Mouse (Mus musculus) kidney, postnatal 36 days (tissue): ENCODE measurements around the gene Vmn1r118.
"Not testable (repeated sequence)": the region's sequence is repeated elsewhere in the genome, so short reads cannot be mapped to it uniquely, and the experiment has no call there.

Experiments
- DNase-seq, 2 experiments: peaks; one replicate each; pipeline ENCODE4 v3.0.0; 2021 to 2022; ENCODE audit warnings: mixed read lengths in 2 of 2

Gene Vmn1r118

DNA sequence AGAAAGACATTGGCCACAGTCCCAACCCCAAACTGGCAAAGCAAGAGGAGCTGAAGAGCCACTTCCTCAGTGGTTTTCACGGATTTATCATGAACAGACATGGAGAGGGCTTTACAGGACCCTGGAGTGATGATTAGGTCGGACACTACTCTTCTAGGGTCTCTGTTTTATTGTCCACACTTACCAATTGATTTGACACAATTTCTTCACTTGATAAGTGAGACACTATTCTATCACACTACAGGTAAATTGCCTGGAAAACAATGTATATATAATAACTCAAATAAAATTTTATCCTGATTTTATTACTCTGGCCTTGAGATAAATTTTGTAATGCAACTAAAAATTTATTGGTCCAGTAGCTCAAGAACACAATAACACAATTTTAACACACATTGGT lies at the start of gene Vmn1r118:
Vmn1r118 (minus strand) TSS at position 101 of the 400 bp plus-strand sequence.
- DNase-seq, result not testable (repeated sequence)

DNA sequence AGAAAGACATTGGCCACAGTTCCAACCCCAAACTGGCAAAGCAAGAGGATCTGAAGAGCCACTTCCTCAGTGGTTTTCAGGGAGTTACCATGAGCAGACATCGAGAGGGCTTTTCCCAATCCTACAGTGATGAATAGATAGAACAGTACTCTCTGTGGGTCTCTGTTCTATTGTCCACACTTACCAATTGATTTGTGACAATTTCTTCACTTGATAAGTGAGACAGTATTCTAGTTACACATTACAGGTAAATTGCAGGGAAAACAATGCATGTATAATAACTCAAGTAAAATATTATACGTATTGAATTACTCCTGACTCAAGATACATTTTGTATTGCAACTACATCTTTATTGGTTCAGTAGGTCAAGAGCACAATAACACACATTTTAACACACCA lies 28.1 kb downstream of the Vmn1r118 start, which contains the start of gene Vmn1r117:
Vmn1r117 (minus strand) TSS at position 101 of the 400 bp plus-strand sequence.
- DNase-seq, result not testable (repeated sequence)

DNA sequence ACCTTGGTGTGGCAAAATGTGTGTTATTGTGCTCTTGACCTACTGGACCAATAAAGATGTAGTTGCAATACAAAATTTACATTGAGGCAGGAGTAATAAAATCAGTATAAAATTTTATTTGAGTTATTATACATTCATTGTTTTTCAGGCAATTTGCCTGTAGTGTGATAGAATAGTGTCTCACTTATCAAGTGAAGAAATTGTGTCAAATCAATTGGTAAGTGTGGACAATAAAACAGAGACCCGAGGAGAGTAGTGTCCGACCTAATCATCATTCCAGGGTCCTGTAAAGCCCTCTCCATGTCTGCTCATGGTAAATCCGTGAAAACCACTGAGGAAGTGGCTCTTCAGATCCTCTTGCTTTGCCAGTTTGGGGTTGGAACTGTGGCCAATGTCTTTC lies 40.2 kb downstream of the Vmn1r118 start, which contains the start of gene Vmn1r116:
Vmn1r116 (plus strand) TSS at position 301 of the 400 bp plus-strand sequence.
- DNase-seq, result not testable (repeated sequence)
